8 mouse cellular contexts compared by ENCODE assay signal in genomic region chr3:95905146-95905939, GRCm38 (mm10). TPM values are rescaled to one million over a fixed set of nuclear protein-coding genes. Genes with fewer than 3 reads are reported as not detected.
DNase-seq lines count a peak whose midpoint lies in the region; ATAC-seq and TF ChIP-seq lines count a peak whose summit lies in the region.

No protein-coding gene starts in this region.

- H3K9me3 ChIP-seq in kidney, embryonic 15.5 days (replicated peaks) = no peaks in the 10 kb centered on the region
- no peaks in the 10 kb centered on the region for H3K9me3 ChIP-seq in lung, embryonic 14.5 days (ENCODE audit: low read depth, low read length)

- H3K4me2 ChIP-seq in kidney, embryonic 15.5 days = peak overlapping the region; percentile 76
- peak overlapping the region; percentile 81 for H3K4me2 ChIP-seq in lung, embryonic 14.5 days

- H3K4me3 ChIP-seq in kidney, embryonic 15.5 days (replicated peaks) = peak overlapping the region; percentile 38
- H3K4me3 ChIP-seq in lung, embryonic 14.5 days (ENCODE audit: low read depth, low read length) = peak overlapping the region; percentile 34
- peak overlapping the region; percentile 12 for H3K4me3 ChIP-seq in small intestine, adult 2 months (ENCODE audit: low read depth, low read length)

- peaks cover 61% of the 10 kb centered on the region for H3K4me1 ChIP-seq in kidney, embryonic 15.5 days
- peaks cover 11% of the 10 kb centered on the region for H3K4me1 ChIP-seq in lung, embryonic 14.5 days (ENCODE audit: insufficient read depth)
- peaks cover 3% of the 10 kb centered on the region for H3K4me1 ChIP-seq in small intestine, adult 2 months (ENCODE audit: control insufficient read depth, insufficient read depth, insufficient read length, low read length)

- peak; percentile 52 for DNase-seq in kidney, adult 9 months
- no peak for DNase-seq in kidney, adult 18-20 months
- DNase-seq in brain, embryonic 14.5 days (ENCODE audit: low read depth) = peak; percentile 76
- DNase-seq in heart, adult 9 months (ENCODE audit: low spot score in 2 of 2) = peak; percentile 39 to 47
- peak; percentile 47 for DNase-seq in lung, embryonic 14.5 days
- no peak for DNase-seq in adrenal gland, adult 18-20 months (ENCODE audit: low spot score in 2 of 2)

- peak; percentile 58 for ATAC-seq in kidney, embryonic 15.5 days (replicated peaks; ENCODE audit: low FRiP score)
- peak; percentile 63 for ATAC-seq in lung, embryonic 14.5 days (ENCODE audit: insufficient read depth)

- peak overlapping the region; percentile 64 for H3K27ac ChIP-seq in kidney, embryonic 15.5 days
- 0 out of 2 replicates have a peak overlapping the region, but pooled peaks have one; percentile 10 for H3K27ac ChIP-seq in lung, embryonic 14.5 days (ENCODE audit: low read depth)
- no peak overlapping the region for H3K27ac ChIP-seq in small intestine, adult 2 months (ENCODE audit: insufficient read depth, low read depth, low read length)

- WGBS in kidney, embryonic 15.5 days = under 1% methylated on average over 18 of the region's 18 CpGs
- under 1% methylated on average over 18 of the region's 18 CpGs for WGBS in lung, embryonic 14.5 days
- WGBS in small intestine, adult 2 months = 2% methylated on average over 18 of the region's 18 CpGs

- peak overlapping the region; percentile 36 for H3K9ac ChIP-seq in kidney, embryonic 15.5 days
- H3K9ac ChIP-seq in lung, embryonic 14.5 days = peak overlapping the region; percentile 40

- peaks cover 12% of the 10 kb centered on the region for H3K27me3 ChIP-seq in kidney, embryonic 15.5 days
- no peaks in the 10 kb centered on the region for H3K27me3 ChIP-seq in lung, embryonic 14.5 days (ENCODE audit: insufficient read depth, low read length)
- peaks cover 21% of the 10 kb centered on the region for H3K27me3 ChIP-seq in small intestine, adult 2 months (ENCODE audit: control insufficient read depth, insufficient read depth, low read length)

- TF ChIP-seq POLR2A in brain, embryonic 14.5 days (IDR thresholded peaks at IDR 0.05; ENCODE audit: borderline replicate concordance, extremely low read depth, insufficient read depth, insufficient read length, poor library complexity, severe bottlenecking) = no peak
- no peak for TF ChIP-seq POLR2A in small intestine, adult 2 months (IDR thresholded peaks at IDR 0.05; ENCODE audit: low read depth, low read length)

- no peak for TF ChIP-seq CTCF in brain, embryonic 14.5 days (IDR thresholded peaks at IDR 0.05; ENCODE audit: borderline replicate concordance, extremely low read depth, insufficient read depth, insufficient read length)
- TF ChIP-seq CTCF in lung, embryonic 14.5 days (IDR thresholded peaks at IDR 0.05; ENCODE audit: low read depth) = no peak
- TF ChIP-seq CTCF in small intestine, adult 2 months (IDR thresholded peaks at IDR 0.05; ENCODE audit: extremely low read depth, insufficient read length, insufficient replicate concordance, low read depth, low read length) = no peak

- H3K36me3 ChIP-seq in kidney, embryonic 15.5 days = no peaks in the 10 kb centered on the region
- H3K36me3 ChIP-seq in lung, embryonic 14.5 days (ENCODE audit: insufficient read depth) = no peaks in the 10 kb centered on the region
- H3K36me3 ChIP-seq in small intestine, adult 2 months (ENCODE audit: control insufficient read depth, insufficient read depth, low read length) = no peaks in the 10 kb centered on the region

RNA-seq across cellular contexts. Expression of gene Car14, which starts 0.9 kb away (rescaled TPM):
- 8.6 and 9.4 TPM in 2 replicates for polyA plus RNA-seq in brain, embryonic 14.5 days (2012; rRNA removed)
- 17.3 and 22.5 TPM in 2 replicates for polyA plus RNA-seq in kidney, embryonic 15.5 days (2015; fragmentation: Nextera tagmentation; extraction: Ambion mirVana)
- polyA plus RNA-seq in lung, embryonic 14.5 days (2014; fragmentation: Nextera tagmentation; extraction: Ambion mirVana) = 10.4 and 12.5 TPM in 2 replicates
- polyA plus RNA-seq in small intestine, adult 2 months (2012; rRNA removed) = 0.75 and 0.81 TPM in 2 replicates
- total RNA-seq in adrenal gland, adult 18-20 months (2021) = 1 to 10 TPM; 1.1 to 3.6 TPM

RNA-seq across cellular contexts. Expression of gene Aph1a, which starts 11.6 kb away (rescaled TPM):
- 102 and 129 TPM in 2 replicates for polyA plus RNA-seq in brain, embryonic 14.5 days (2012; rRNA removed)
- 37.4 and 40.8 TPM in 2 replicates for polyA plus RNA-seq in kidney, embryonic 15.5 days (2015; fragmentation: Nextera tagmentation; extraction: Ambion mirVana)
- polyA plus RNA-seq in lung, embryonic 14.5 days (2014; fragmentation: Nextera tagmentation; extraction: Ambion mirVana) = 44.5 and 47.9 TPM in 2 replicates
- 126 and 211 TPM in 2 replicates for polyA plus RNA-seq in small intestine, adult 2 months (2012; rRNA removed)
- 100 to 1,000 TPM; 103 to 120 TPM for total RNA-seq in adrenal gland, adult 18-20 months (2021)

RNA-seq across cellular contexts. Expression of gene BC028528, which starts 13.5 kb away (rescaled TPM):
- polyA plus RNA-seq in brain, embryonic 14.5 days (2012; rRNA removed) = 11.4 and 12.1 TPM in 2 replicates
- polyA plus RNA-seq in kidney, embryonic 15.5 days (2015; fragmentation: Nextera tagmentation; extraction: Ambion mirVana) = 38.0 and 42.3 TPM in 2 replicates
- 51.4 and 55.4 TPM in 2 replicates for polyA plus RNA-seq in lung, embryonic 14.5 days (2014; fragmentation: Nextera tagmentation; extraction: Ambion mirVana)
- 1.5 and 1.6 TPM in 2 replicates for polyA plus RNA-seq in small intestine, adult 2 months (2012; rRNA removed)
- total RNA-seq in adrenal gland, adult 18-20 months (2021) = 10 to 100 TPM; 12.0 to 20.3 TPM

RNA-seq across cellular contexts. Expression of gene Ciart, which starts 23.3 kb away (rescaled TPM):
- 3.7 and 3.8 TPM in 2 replicates for polyA plus RNA-seq in brain, embryonic 14.5 days (2012; rRNA removed)
- polyA plus RNA-seq in kidney, embryonic 15.5 days (2015; fragmentation: Nextera tagmentation; extraction: Ambion mirVana) = 5.9 and 6.6 TPM in 2 replicates
- polyA plus RNA-seq in lung, embryonic 14.5 days (2014; fragmentation: Nextera tagmentation; extraction: Ambion mirVana) = 5.3 and 6.4 TPM in 2 replicates
- 0.72 and 0.74 TPM in 2 replicates for polyA plus RNA-seq in small intestine, adult 2 months (2012; rRNA removed)
- total RNA-seq in adrenal gland, adult 18-20 months (2021) = 1 to 10 TPM; 2.1 to 3.2 TPM

RNA-seq across cellular contexts. Expression of gene Anp32e, which starts 23.7 kb away (rescaled TPM):
- polyA plus RNA-seq in brain, embryonic 14.5 days (2012; rRNA removed) = 98.6 and 107 TPM in 2 replicates
- polyA plus RNA-seq in kidney, embryonic 15.5 days (2015; fragmentation: Nextera tagmentation; extraction: Ambion mirVana) = 247 and 264 TPM in 2 replicates
- polyA plus RNA-seq in lung, embryonic 14.5 days (2014; fragmentation: Nextera tagmentation; extraction: Ambion mirVana) = 80.5 and 84.0 TPM in 2 replicates
- polyA plus RNA-seq in small intestine, adult 2 months (2012; rRNA removed) = 4.7 and 8.7 TPM in 2 replicates
- total RNA-seq in adrenal gland, adult 18-20 months (2021) = 100 to 1,000 TPM in 1 of 2 experiments, 10 to 100 TPM in 1; 92.2 to 101 TPM

Comparison
In these comparisons a context has a peak if more than half of its experiments do, and no peak if none do; other contexts are left out.
1. DNase-seq: peak in kidney, adult 9 months (single experiment), brain, embryonic 14.5 days (single experiment), heart, adult 9 months (2 of 2) and lung, embryonic 14.5 days (single experiment); none in kidney, adult 18-20 months (single experiment) and adrenal gland, adult 18-20 months (0 of 2).
2. Peak in every context shown above with its lines, with median percentiles within 50 percentile points of each other: H3K4me3 ChIP-seq.